ENCODE assay signal across 8 mouse cellular contexts in genomic region chr2:173022813-173023212, GRCm38 (mm10). TPM values are rescaled to one million over a fixed set of nuclear protein-coding genes. Genes with fewer than 3 reads are reported as not detected.
A peak's percentile ranks its signal among the peaks of the same experiment; 100 is the strongest.
DNase-seq lines count a peak whose midpoint lies in the region; ATAC-seq and TF ChIP-seq lines count a peak whose summit lies in the region.

No protein-coding gene starts in this region.

- H3K27me3 ChIP-seq in heart, postnatal 0 days (ENCODE audit: control insufficient read depth, insufficient read depth, low read length), result no peaks in the 10 kb centered on the region
- H3K27me3 ChIP-seq in liver, postnatal 0 days (ENCODE audit: insufficient read depth, low read length), result no peaks in the 10 kb centered on the region

- TF ChIP-seq CTCF in bone marrow, adult 2 months (IDR thresholded peaks at IDR 0.05; ENCODE audit: control insufficient read depth, insufficient read depth, low read length), result no peak
- TF ChIP-seq CTCF in heart, postnatal 0 days (IDR thresholded peaks at IDR 0.05; ENCODE audit: low read depth), result no peak
- no peak for TF ChIP-seq CTCF in liver, postnatal 0 days (IDR thresholded peaks at IDR 0.05; ENCODE audit: low read depth)

- peaks cover 29% of the 10 kb centered on the region for H3K4me1 ChIP-seq in bone marrow, adult 2 months (ENCODE audit: control insufficient read depth, insufficient read depth, low read length)
- H3K4me1 ChIP-seq in heart, postnatal 0 days (ENCODE audit: control insufficient read depth, insufficient read depth), result peaks cover 67% of the 10 kb centered on the region
- peaks cover 83% of the 10 kb centered on the region for H3K4me1 ChIP-seq in liver, postnatal 0 days (ENCODE audit: insufficient read depth)

- H3K4me3 ChIP-seq in bone marrow, adult 2 months (replicated peaks; ENCODE audit: control insufficient read depth, low read depth, low read length), result peak overlapping the region; percentile 93
- peak overlapping the region; percentile 87 for H3K4me3 ChIP-seq in heart, postnatal 0 days (ENCODE audit: low read depth, low read length)
- H3K4me3 ChIP-seq in liver, postnatal 0 days (ENCODE audit: low read depth, low read length), result peak overlapping the region; percentile 93

- TF ChIP-seq POLR2A in bone marrow, adult 2 months (IDR thresholded peaks at IDR 0.05; ENCODE audit: borderline replicate concordance, control insufficient read depth, low read depth, low read length), result no peak

- H3K4me2 ChIP-seq in heart, postnatal 0 days (ENCODE audit: low read depth, low read length), result peak overlapping the region; percentile 94
- peak overlapping the region; percentile 85 for H3K4me2 ChIP-seq in liver, postnatal 0 days (ENCODE audit: low read depth, low read length)

- WGBS in bone marrow, adult 2 months, result 4% methylated on average over 10 of the region's 10 CpGs
- 27% methylated on average over 10 of the region's 10 CpGs for WGBS in heart, postnatal 0 days
- 16% methylated on average over 10 of the region's 10 CpGs for WGBS in liver, postnatal 0 days (ENCODE audit: insufficient replicate concordance)

- H3K27ac ChIP-seq in bone marrow, adult 2 months (ENCODE audit: control insufficient read depth, insufficient read depth, low read depth, low read length, poor library complexity), result peak overlapping the region; percentile 90
- H3K27ac ChIP-seq in heart, postnatal 0 days (ENCODE audit: low read depth), result peak overlapping the region; percentile 81
- peak overlapping the region; percentile 77 for H3K27ac ChIP-seq in liver, postnatal 0 days (ENCODE audit: low read depth)

- peak overlapping the region; percentile 68 for H3K9ac ChIP-seq in heart, postnatal 0 days (replicated peaks; ENCODE audit: low read depth, low read length)
- H3K9ac ChIP-seq in liver, postnatal 0 days (replicated peaks), result peak overlapping the region; percentile 86

- intact Hi-C loops in gastrocnemius, postnatal 36 days (cut with DNase I), result no loop called here
- intact Hi-C loops in left cerebral cortex, postnatal 10 days (cut with DNase I), result loop anchor here (10.0 kb wide), 1 partner anchor 62 kb away; no protein-coding TSS in a partner anchor

- H3K36me3 ChIP-seq in heart, postnatal 0 days (replicated peaks; ENCODE audit: control insufficient read depth, insufficient read depth, low read length), result peaks cover 21% of the 10 kb centered on the region; the same call in 1 of the 2 replicates
- peaks cover 54% of the 10 kb centered on the region for H3K36me3 ChIP-seq in liver, postnatal 0 days (replicated peaks; ENCODE audit: insufficient read depth, low read length)

- 0 out of 2 replicates have a peak, but pooled peaks have one; percentile 40 for TF ChIP-seq EP300 in heart, postnatal 0 days (IDR thresholded peaks at IDR 0.05; ENCODE audit: low read depth)
- TF ChIP-seq EP300 in liver, postnatal 0 days (IDR thresholded peaks at IDR 0.05; ENCODE audit: low read depth), result no peak

- DNase-seq in gastrocnemius, adult 18-20 months (ENCODE audit: low spot score), result peak; percentile 67
- DNase-seq in gastrocnemius, postnatal 36 days, result no peak
- no peak for DNase-seq in heart, postnatal 0 days (ENCODE audit: low spot score)
- DNase-seq in liver, postnatal 0 days, result peak; percentile 22
- no peak for DNase-seq in natural killer cell, adult 2 months (ENCODE audit: low spot score in 2 of 2)
- no peak for DNase-seq in frontal cortex, postnatal 25 days (ENCODE audit: low spot score in 2 of 2)
- DNase-seq in left cerebral cortex, postnatal 10 days (ENCODE audit: extremely low spot score in 1 of 2, low spot score in 2 of 2), result no peak

- ATAC-seq in heart, postnatal 0 days (ENCODE audit: insufficient read depth, low read depth), result no peak
- no peak for ATAC-seq in liver, postnatal 0 days

- no peaks in the 10 kb centered on the region for H3K9me3 ChIP-seq in heart, postnatal 0 days (replicated peaks; ENCODE audit: control insufficient read depth, low read length)
- no peaks in the 10 kb centered on the region for H3K9me3 ChIP-seq in liver, postnatal 0 days (ENCODE audit: low read length)

RNA-seq across cellular contexts. Expression of gene Rbm38, which starts 2.5 kb away (rescaled TPM):
- 100 to 1,000 TPM; 225 to 230 TPM for total RNA-seq in gastrocnemius, adult 18-20 months (2021)
- total RNA-seq in gastrocnemius, postnatal 36 days (2021), result 100 to 1,000 TPM; 180 to 220 TPM
- 204 and 219 TPM in 2 replicates for polyA plus RNA-seq in bone marrow, adult 2 months (2011; ENCODE audit: insufficient read depth, insufficient read length, low replicate concordance, missing spikeins)
- 85.0 and 119 TPM in 2 replicates for total RNA-seq in heart, postnatal 0 days (2014; rRNA removed; ENCODE audit: low replicate concordance)
- polyA plus RNA-seq in heart, postnatal 0 days (2015; fragmentation: Nextera tagmentation; extraction: Ambion mirVana), result 122 and 135 TPM in 2 replicates
- 124 and 126 TPM in 2 replicates for polyA plus RNA-seq in liver, postnatal 0 days (2015; fragmentation: Nextera tagmentation; extraction: Ambion mirVana)
- total RNA-seq in left cerebral cortex, postnatal 10 days (2021), result 1 to 10 TPM; 2.7 to 2.8 TPM

RNA-seq across cellular contexts. Expression of gene Rae1, which starts 22.9 kb away (rescaled TPM):
- total RNA-seq in gastrocnemius, adult 18-20 months (2021), result 10 to 100 TPM; 11.0 to 11.2 TPM
- 10 to 100 TPM; 11.4 to 12.8 TPM for total RNA-seq in gastrocnemius, postnatal 36 days (2021)
- polyA plus RNA-seq in bone marrow, adult 2 months (2011; ENCODE audit: insufficient read depth, insufficient read length, low replicate concordance, missing spikeins), result 55.2 and 61.5 TPM in 2 replicates
- 80.2 and 83.4 TPM in 2 replicates for total RNA-seq in heart, postnatal 0 days (2014; rRNA removed; ENCODE audit: low replicate concordance)
- 70.5 and 76.7 TPM in 2 replicates for polyA plus RNA-seq in heart, postnatal 0 days (2015; fragmentation: Nextera tagmentation; extraction: Ambion mirVana)
- 40.0 and 41.5 TPM in 2 replicates for polyA plus RNA-seq in liver, postnatal 0 days (2015; fragmentation: Nextera tagmentation; extraction: Ambion mirVana)
- total RNA-seq in left cerebral cortex, postnatal 10 days (2021), result 10 to 100 TPM; 66.1 to 77.4 TPM

RNA-seq across cellular contexts. Expression of gene Spo11, which starts 45.3 kb away (rescaled TPM):
- not detected for total RNA-seq in gastrocnemius, adult 18-20 months (2021)
- under 1 TPM in 1 of 2 experiments, not detected in 1; 0.51 TPM for total RNA-seq in gastrocnemius, postnatal 36 days (2021)
- polyA plus RNA-seq in bone marrow, adult 2 months (2011; ENCODE audit: insufficient read depth, insufficient read length, low replicate concordance, missing spikeins), result 0.70 TPM in 1 of 2 replicates, not detected in the other
- total RNA-seq in heart, postnatal 0 days (2014; rRNA removed; ENCODE audit: low replicate concordance), result 19.1 TPM in 1 of 2 replicates, not detected in the other
- polyA plus RNA-seq in heart, postnatal 0 days (2015; fragmentation: Nextera tagmentation; extraction: Ambion mirVana), result 0.18 TPM in 1 of 2 replicates, not detected in the other
- 0.07 and 0.09 TPM in 2 replicates for polyA plus RNA-seq in liver, postnatal 0 days (2015; fragmentation: Nextera tagmentation; extraction: Ambion mirVana)
- total RNA-seq in left cerebral cortex, postnatal 10 days (2021), result under 1 TPM; 0.39 to 0.49 TPM

Comparison
In these comparisons a context has a peak if more than half of its experiments do, and no peak if none do; other contexts are left out.
1. DNase-seq: peak in gastrocnemius, adult 18-20 months (single experiment) and liver, postnatal 0 days (single experiment); none in gastrocnemius, postnatal 36 days (0 of 2), heart, postnatal 0 days (single experiment), natural killer cell, adult 2 months (0 of 2), frontal cortex, postnatal 25 days (0 of 2) and left cerebral cortex, postnatal 10 days (0 of 2).
2. RNA of gene Rbm38, which starts 2.5 kb away (total RNA-seq): 225 to 230 TPM in gastrocnemius, adult 18-20 months, 180 to 220 TPM in gastrocnemius, postnatal 36 days and 85.0 to 119 TPM in heart, postnatal 0 days; 2.7 to 2.8 TPM in left cerebral cortex, postnatal 10 days; every median in the first group is over 10 times any median in the second.
3. Peak in every context shown above with its lines, with median percentiles within 50 percentile points of each other: H3K27ac ChIP-seq and H3K4me3 ChIP-seq.